Comparison of ENCODE assay signal across 8 mouse cellular contexts in the genomic region with DNA sequence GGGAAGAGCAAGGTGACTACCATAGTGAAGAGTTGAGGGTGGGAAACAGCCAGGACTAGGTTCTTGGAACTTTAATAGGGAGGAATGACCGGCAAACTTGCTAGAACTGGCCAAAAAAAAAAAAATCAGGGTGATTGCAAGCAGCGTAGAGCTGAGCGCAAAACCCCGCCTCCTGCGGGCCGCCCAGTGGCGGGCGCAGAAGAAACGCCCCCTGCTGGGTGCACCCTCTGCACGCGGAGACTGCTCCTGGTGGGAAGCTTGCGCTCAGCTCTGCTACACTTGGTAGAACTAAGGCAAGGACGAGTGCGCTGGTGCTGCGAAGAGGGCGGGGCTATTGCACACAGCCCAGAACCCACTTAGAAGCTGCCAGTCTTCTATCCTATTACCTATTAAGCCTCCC. TPM values are rescaled to one million over a fixed set of nuclear protein-coding genes. Genes with fewer than 3 reads are reported as not detected.
A peak's percentile ranks its signal among the peaks of the same experiment; 100 is the strongest.
DNase-seq lines count a peak whose midpoint lies in the region; ATAC-seq and TF ChIP-seq lines count a peak whose summit lies in the region.

No protein-coding gene starts in this region.

- H3K27me3 ChIP-seq in limb, embryonic 14.5 days (ENCODE audit: control insufficient read depth, insufficient read depth, low read length) = peaks cover 78% of the 10 kb centered on the region
- peaks cover 79% of the 10 kb centered on the region for H3K27me3 ChIP-seq in midbrain, embryonic 14.5 days (ENCODE audit: control insufficient read depth, insufficient read depth, low read length)
- H3K27me3 ChIP-seq in spleen, adult 2 months (ENCODE audit: control insufficient read depth, insufficient read depth, low read length) = 0 out of 2 replicates have a peak, but pooled peaks cover 2% of the 10 kb centered on the region

- no peaks in the 10 kb centered on the region; the same call in 1 of the 2 replicates for H3K4me1 ChIP-seq in cortical plate, adult 2 months (ENCODE audit: control insufficient read depth, insufficient read depth, low read length)
- H3K4me1 ChIP-seq in limb, embryonic 14.5 days (ENCODE audit: control insufficient read depth, insufficient read depth, low read length) = peaks cover 23% of the 10 kb centered on the region
- H3K4me1 ChIP-seq in midbrain, embryonic 14.5 days (ENCODE audit: control insufficient read depth, insufficient read depth, low read length) = peaks cover 14% of the 10 kb centered on the region
- H3K4me1 ChIP-seq in spleen, adult 2 months (ENCODE audit: control insufficient read depth, insufficient read depth, insufficient read length) = peaks cover 7% of the 10 kb centered on the region

- H3K27ac ChIP-seq in cortical plate, adult 2 months (ENCODE audit: insufficient read depth, low read length) = no peak overlapping the region; the same call in 1 of the 2 replicates
- H3K27ac ChIP-seq in limb, embryonic 14.5 days (replicated peaks; ENCODE audit: low read depth, low read length) = no peak overlapping the region
- no peak overlapping the region for H3K27ac ChIP-seq in midbrain, embryonic 14.5 days (replicated peaks; ENCODE audit: low read depth, low read length)
- no peak overlapping the region for H3K27ac ChIP-seq in spleen, adult 2 months (ENCODE audit: insufficient read depth, low read length)

- peak; percentile 26 for DNase-seq in cerebellum, adult 11 months
- DNase-seq in gastrocnemius, postnatal 25 days = peak; percentile 81
- DNase-seq in limb, embryonic 14.5 days (ENCODE audit: low spot score) = peak; percentile 80
- peak; percentile 77 for DNase-seq in midbrain, embryonic 14.5 days
- peak; percentile 55 to 59 for DNase-seq in spleen, adult 2 months (ENCODE audit: low read depth in 1 of 2, low spot score in 2 of 2)

- peak; percentile 36; the same call in 1 of the 2 replicates for TF ChIP-seq POLR2A in cortical plate, adult 2 months (IDR thresholded peaks at IDR 0.05; ENCODE audit: extremely low read depth, insufficient read depth, low read length)
- TF ChIP-seq POLR2A in limb, embryonic 14.5 days (IDR thresholded peaks at IDR 0.05; ENCODE audit: borderline replicate concordance, extremely low read depth, insufficient read depth, insufficient read length) = no peak
- no peak for TF ChIP-seq POLR2A in spleen, adult 2 months (IDR thresholded peaks at IDR 0.05; ENCODE audit: low read depth, low read length)

- no peak for ATAC-seq in cerebellum, adult (ENCODE audit: insufficient number of reproducible peaks, low FRiP score, low TSS enrichment)
- peak; percentile 80 for ATAC-seq in inflammation-experienced regulatory T-cells, adult 6 months
- peak; percentile 34; the same call in 1 of the 2 replicates for ATAC-seq in limb, embryonic 14.5 days (ENCODE audit: low FRiP score, low read depth)
- ATAC-seq in midbrain, embryonic 14.5 days (ENCODE audit: low FRiP score, low TSS enrichment) = peak; percentile 31; the same call in 1 of the 2 replicates

- no peaks in the 10 kb centered on the region for H3K36me3 ChIP-seq in limb, embryonic 14.5 days (ENCODE audit: control insufficient read depth, insufficient read depth, low read length)
- no peaks in the 10 kb centered on the region for H3K36me3 ChIP-seq in midbrain, embryonic 14.5 days (ENCODE audit: control insufficient read depth, insufficient read depth, low read length)
- no peaks in the 10 kb centered on the region for H3K36me3 ChIP-seq in spleen, adult 2 months (ENCODE audit: control insufficient read depth, insufficient read depth, low read length)

- H3K9me3 ChIP-seq in limb, embryonic 14.5 days (ENCODE audit: control insufficient read depth, low read length) = no peaks in the 10 kb centered on the region
- H3K9me3 ChIP-seq in midbrain, embryonic 14.5 days (ENCODE audit: control insufficient read depth, low read length) = no peaks in the 10 kb centered on the region

- peak overlapping the region; percentile 45 for H3K4me2 ChIP-seq in limb, embryonic 14.5 days (replicated peaks; ENCODE audit: low read depth, low read length, severe bottlenecking)
- H3K4me2 ChIP-seq in midbrain, embryonic 14.5 days (ENCODE audit: low read length) = peak overlapping the region; percentile 41

- 0 out of 2 replicates have a peak, but pooled peaks have one; percentile 20 for TF ChIP-seq CTCF in cortical plate, adult 2 months (IDR thresholded peaks at IDR 0.05; ENCODE audit: extremely low read depth, insufficient read depth, low read length)
- peak; percentile 65 for TF ChIP-seq CTCF in spleen, adult 2 months (IDR thresholded peaks at IDR 0.05; ENCODE audit: extremely low read depth, insufficient read depth, insufficient read length, insufficient replicate concordance)

- H3K4me3 ChIP-seq in cortical plate, adult 2 months (ENCODE audit: insufficient read depth, low read length) = peak overlapping the region; percentile 10
- peak overlapping the region; percentile 24 for H3K4me3 ChIP-seq in limb, embryonic 14.5 days (replicated peaks; ENCODE audit: low read length)
- peak overlapping the region; percentile 3; the same call in 1 of the 2 replicates for H3K4me3 ChIP-seq in midbrain, embryonic 14.5 days (replicated peaks; ENCODE audit: low read depth, low read length)
- peak overlapping the region; percentile 40; the same call in 1 of the 2 replicates for H3K4me3 ChIP-seq in spleen, adult 2 months (ENCODE audit: extremely low read depth, insufficient read depth, insufficient read length)

- under 1% methylated on average over 16 of the region's 16 CpGs for WGBS in limb, embryonic 14.5 days
- under 1% methylated on average over 16 of the region's 16 CpGs for WGBS in midbrain, embryonic 14.5 days
- 1% methylated on average over 16 of the region's 16 CpGs for WGBS in spleen, adult 2 months

- H3K9ac ChIP-seq in limb, embryonic 14.5 days (ENCODE audit: low read depth, low read length, severe bottlenecking) = 0 out of 2 replicates have a peak overlapping the region, but pooled peaks have one; percentile 5
- no peak overlapping the region for H3K9ac ChIP-seq in midbrain, embryonic 14.5 days (replicated peaks; ENCODE audit: low read length)

RNA-seq across cellular contexts. Expression of gene Mt1, which starts 4.2 kb away (rescaled TPM):
- polyA plus RNA-seq in cortical plate, adult 2 months (2012; rRNA removed) = 1,137 and 1,412 TPM in 2 replicates
- 10 to 100 TPM; 63.7 to 91.7 TPM for total RNA-seq in gastrocnemius, postnatal 25 days (2021)
- polyA plus RNA-seq in inflammation-experienced regulatory T-cells, adult 6 months (2017; shearing (Covaris generic)) = 10 to 100 TPM in 1 of 3 experiments, 1 to 10 TPM in 2; 1.5 to 11.0 (median 2.6) TPM
- polyA plus RNA-seq in limb, embryonic 14.5 days (2012; rRNA removed) = 91.7 and 100 TPM in 2 replicates
- polyA plus RNA-seq in limb, embryonic 14.5 days (2014; fragmentation: Nextera tagmentation; extraction: Ambion mirVana) = 149 and 158 TPM in 2 replicates
- 34.9 and 38.4 TPM in 2 replicates for polyA plus RNA-seq in midbrain, embryonic 14.5 days (2014; fragmentation: Nextera tagmentation; extraction: Ambion mirVana)
- polyA plus RNA-seq in spleen, adult 2 months (2012; rRNA removed) = 325 and 535 TPM in 2 replicates

RNA-seq across cellular contexts. Expression of gene Mt2, which starts 10.7 kb away (rescaled TPM):
- 559 and 591 TPM in 2 replicates for polyA plus RNA-seq in cortical plate, adult 2 months (2012; rRNA removed)
- total RNA-seq in gastrocnemius, postnatal 25 days (2021) = 100 to 1,000 TPM in 1 of 2 experiments, 10 to 100 TPM in 1; 61.6 to 106 TPM
- polyA plus RNA-seq in inflammation-experienced regulatory T-cells, adult 6 months (2017; shearing (Covaris generic)) = under 1 TPM in 1 of 3 experiments, not detected in 2; 0.94 TPM
- 32.8 and 51.6 TPM in 2 replicates for polyA plus RNA-seq in limb, embryonic 14.5 days (2012; rRNA removed)
- polyA plus RNA-seq in limb, embryonic 14.5 days (2014; fragmentation: Nextera tagmentation; extraction: Ambion mirVana) = 39.6 and 48.1 TPM in 2 replicates
- polyA plus RNA-seq in midbrain, embryonic 14.5 days (2014; fragmentation: Nextera tagmentation; extraction: Ambion mirVana) = 7.9 and 9.3 TPM in 2 replicates
- 19.9 and 28.9 TPM in 2 replicates for polyA plus RNA-seq in spleen, adult 2 months (2012; rRNA removed)

RNA-seq across cellular contexts. Expression of gene Mt3, which starts 30.7 kb away (rescaled TPM):
- 1,778 and 1,863 TPM in 2 replicates for polyA plus RNA-seq in cortical plate, adult 2 months (2012; rRNA removed)
- total RNA-seq in gastrocnemius, postnatal 25 days (2021) = 1 to 10 TPM; 5.0 to 5.1 TPM
- 1 to 10 TPM in 1 of 3 experiments, not detected in 2; 5.9 TPM for polyA plus RNA-seq in inflammation-experienced regulatory T-cells, adult 6 months (2017; shearing (Covaris generic))
- 2.0 and 3.3 TPM in 2 replicates for polyA plus RNA-seq in limb, embryonic 14.5 days (2012; rRNA removed)
- polyA plus RNA-seq in limb, embryonic 14.5 days (2014; fragmentation: Nextera tagmentation; extraction: Ambion mirVana) = 2.8 and 3.8 TPM in 2 replicates
- 137 and 212 TPM in 2 replicates for polyA plus RNA-seq in midbrain, embryonic 14.5 days (2014; fragmentation: Nextera tagmentation; extraction: Ambion mirVana)
- polyA plus RNA-seq in spleen, adult 2 months (2012; rRNA removed) = not detected in 2 replicates

RNA-seq across cellular contexts. Expression of gene Nup93, which starts 31.2 kb away (rescaled TPM):
- 26.5 and 27.2 TPM in 2 replicates for polyA plus RNA-seq in cortical plate, adult 2 months (2012; rRNA removed)
- 10 to 100 TPM in 1 of 2 experiments, 1 to 10 TPM in 1; 9.8 to 10.1 TPM for total RNA-seq in gastrocnemius, postnatal 25 days (2021)
- 10 to 100 TPM; 29.9 to 37.2 (median 35.3) TPM for polyA plus RNA-seq in inflammation-experienced regulatory T-cells, adult 6 months (2017; shearing (Covaris generic))
- polyA plus RNA-seq in limb, embryonic 14.5 days (2012; rRNA removed) = 60.5 and 64.0 TPM in 2 replicates
- 72.3 and 79.9 TPM in 2 replicates for polyA plus RNA-seq in limb, embryonic 14.5 days (2014; fragmentation: Nextera tagmentation; extraction: Ambion mirVana)
- 58.5 and 75.4 TPM in 2 replicates for polyA plus RNA-seq in midbrain, embryonic 14.5 days (2014; fragmentation: Nextera tagmentation; extraction: Ambion mirVana)
- 12.8 and 13.2 TPM in 2 replicates for polyA plus RNA-seq in spleen, adult 2 months (2012; rRNA removed)

RNA-seq across cellular contexts. Expression of gene Mt4, which starts 46.1 kb away (rescaled TPM):
- not detected in 2 replicates for polyA plus RNA-seq in cortical plate, adult 2 months (2012; rRNA removed)
- total RNA-seq in gastrocnemius, postnatal 25 days (2021) = not detected
- not detected for polyA plus RNA-seq in inflammation-experienced regulatory T-cells, adult 6 months (2017; shearing (Covaris generic))
- polyA plus RNA-seq in limb, embryonic 14.5 days (2012; rRNA removed) = not detected in 2 replicates
- polyA plus RNA-seq in limb, embryonic 14.5 days (2014; fragmentation: Nextera tagmentation; extraction: Ambion mirVana) = not detected in 2 replicates
- not detected in 2 replicates for polyA plus RNA-seq in midbrain, embryonic 14.5 days (2014; fragmentation: Nextera tagmentation; extraction: Ambion mirVana)
- polyA plus RNA-seq in spleen, adult 2 months (2012; rRNA removed) = not detected in 2 replicates

Comparison
In these comparisons a context has a peak if more than half of its experiments do, and no peak if none do; other contexts are left out.
1. DNase-seq: peak in every context shown above with its lines; median percentile 81 in gastrocnemius, postnatal 25 days; 80 in limb, embryonic 14.5 days; 77 in midbrain, embryonic 14.5 days; 57 in spleen, adult 2 months; 26 in cerebellum, adult 11 months.
2. RNA of gene Mt2, which starts 10.7 kb away (polyA plus RNA-seq): 559 to 591 TPM in cortical plate, adult 2 months; 32.8 to 51.6 TPM in limb, embryonic 14.5 days, 19.9 to 28.9 TPM in spleen, adult 2 months, 7.9 to 9.3 TPM in midbrain, embryonic 14.5 days and 0.94 TPM in inflammation-experienced regulatory T-cells, adult 6 months; every median in the first group is over 10 times any median in the second.
3. RNA of gene Mt3, which starts 30.7 kb away (polyA plus RNA-seq): 1,778 to 1,863 TPM in cortical plate, adult 2 months and 137 to 212 TPM in midbrain, embryonic 14.5 days; 2.0 to 3.8 TPM in limb, embryonic 14.5 days, 5.9 TPM in inflammation-experienced regulatory T-cells, adult 6 months and not detected in spleen, adult 2 months; every median in the first group is over 10 times any median in the second.
4. Peak in every context shown above with its lines, with median percentiles within 50 percentile points of each other: H3K4me3 ChIP-seq.